Mouse (Mus musculus) MEL-GATA-1-ER (cell line): Measurements from ENCODE around the gene Gm37240.
"Not testable (repeated sequence)": the region's sequence is repeated elsewhere in the genome, so short reads cannot be mapped to it uniquely, and the experiment has no call there.

Experiments
- DNase-seq: peaks from one replicate; pipeline ENCODE4 v3.0.0-alpha.2; 2012; ENCODE audit warnings: low read depth; ENCODE audit errors: extremely low read depth

Gm37240 gene

GRCm38 (mm10) chr3:85887239-85887827, at the start of gene Gm37240, which contains the start of gene Glt28d2:
Gm37240 (minus strand) TSS chr3:85887518.
Glt28d2 (minus strand) TSS chr3:85887516.
- DNase-seq, result peak; percentile 14

DNA sequence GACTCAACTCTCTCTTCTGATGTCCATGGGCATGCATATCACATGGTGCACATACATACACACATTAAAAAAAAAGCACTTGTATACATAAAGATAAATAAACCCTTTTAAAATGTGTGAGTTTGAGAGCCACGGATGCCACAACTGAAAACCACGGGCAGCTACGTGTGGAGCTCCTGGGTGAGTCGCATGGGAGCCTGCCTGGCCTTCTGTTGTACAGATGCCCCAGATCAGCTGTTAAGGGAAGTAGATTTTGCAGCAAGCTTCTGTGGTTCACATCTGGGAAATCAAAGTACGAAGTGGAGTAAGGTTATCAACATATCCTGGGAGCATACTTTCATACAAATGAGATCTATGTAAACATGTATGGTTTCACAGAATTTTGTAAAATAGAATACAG, 46.3 kb upstream of the Gm37240 start:
- DNase-seq, result no peak

DNA sequence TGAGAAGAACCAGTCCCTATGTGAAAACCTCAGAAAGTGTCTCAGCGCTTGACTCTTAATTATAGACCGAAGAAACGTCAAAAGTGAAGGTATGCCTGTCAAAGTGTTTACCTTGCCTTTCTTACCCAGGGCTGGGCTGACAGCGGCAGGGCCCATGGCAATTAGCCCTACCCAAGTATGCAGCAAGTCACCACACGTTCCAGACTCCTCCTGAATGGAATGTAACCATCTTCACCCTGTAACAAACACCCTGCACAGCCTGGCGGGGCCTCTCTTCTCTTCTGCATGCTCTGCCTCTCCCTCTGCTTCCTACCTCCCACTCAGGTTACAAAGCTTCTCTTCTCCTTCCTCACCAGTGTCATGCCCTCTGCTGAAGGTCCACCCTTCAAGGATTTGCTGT, 44.5 kb upstream of the Gm37240 start:
- no peak for DNase-seq

- no peak for DNase-seq
These were observed 43.4 kb upstream of the Gm37240 start for GRCm38 (mm10) chr3:85930671-85931255.

DNA sequence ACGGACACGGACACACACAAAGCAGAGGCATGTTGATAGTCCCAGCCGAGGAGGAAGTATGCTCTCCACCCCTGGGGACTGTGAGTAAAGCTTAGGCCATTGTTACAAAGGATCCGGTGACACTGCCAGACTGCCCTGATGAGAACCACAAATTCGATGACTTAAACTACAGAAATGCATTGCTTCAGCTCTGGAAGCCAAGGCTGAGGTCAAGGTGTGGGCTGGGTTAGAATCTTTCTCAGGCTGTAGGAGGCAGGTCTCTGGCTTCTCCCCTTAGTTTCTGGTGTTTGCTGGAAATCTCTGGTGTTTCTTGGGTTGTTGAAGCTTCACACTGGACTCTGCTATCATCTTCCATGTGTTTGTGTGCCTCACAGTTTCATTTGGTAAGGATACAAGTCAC, 42.4 kb upstream of the Gm37240 start:
- DNase-seq, result no peak

DNA sequence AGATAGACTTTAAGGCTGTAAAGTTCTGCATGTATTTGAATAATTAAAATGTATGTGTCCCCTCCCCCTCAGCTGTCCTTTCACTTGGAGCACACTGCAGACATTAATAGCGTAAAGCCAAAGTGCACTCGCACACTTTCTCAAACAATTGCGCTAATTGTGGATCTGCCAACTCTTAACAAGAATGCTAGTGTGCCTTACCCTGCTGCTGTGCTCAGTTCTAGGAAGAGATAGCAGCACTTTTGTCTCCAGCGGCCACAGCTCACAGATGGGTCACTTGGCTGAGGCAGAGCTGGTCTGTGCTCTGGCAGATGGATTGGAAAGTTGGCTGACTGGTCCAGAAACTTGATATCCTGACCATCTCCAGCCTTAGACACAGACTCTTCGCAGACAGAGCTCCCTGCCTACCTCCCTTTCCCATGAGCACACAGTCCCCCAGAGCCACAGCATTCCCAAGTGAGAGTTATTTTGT, 40.9 kb upstream of the Gm37240 start:
- no peak for DNase-seq

GRCm38 (mm10) chr3:85927296-85927695, 40.0 kb upstream of the Gm37240 start:
- no peak for DNase-seq

- DNase-seq, result peak; percentile 36
These were observed 36.9 kb upstream of the Gm37240 start for GRCm38 (mm10) chr3:85923954-85924945.

- no peak for DNase-seq
These were observed 36.0 kb upstream of the Gm37240 start for GRCm38 (mm10) chr3:85923343-85923742.

- DNase-seq, result no peak
These were observed 35.0 kb upstream of the Gm37240 start for GRCm38 (mm10) chr3:85922331-85922730.

DNA sequence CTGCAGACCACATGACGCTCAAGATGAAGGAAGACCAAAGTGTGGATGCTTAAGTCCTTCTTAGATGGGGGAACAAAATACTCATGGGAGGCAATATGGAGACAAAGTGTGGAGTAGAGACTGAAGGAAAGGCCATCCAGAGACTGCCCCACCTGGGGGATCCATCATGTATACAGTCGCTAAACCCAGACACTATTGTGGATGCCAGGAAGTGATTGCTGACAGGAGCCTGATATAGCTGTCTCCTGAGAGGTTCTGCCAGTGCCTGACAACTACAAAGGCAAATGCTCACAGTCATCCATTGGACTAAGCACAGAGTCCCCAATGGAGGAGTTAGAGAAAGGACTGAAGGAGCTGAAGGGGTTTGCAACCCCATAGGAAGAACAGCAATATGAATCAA, 33.4 kb upstream of the Gm37240 start:
- DNase-seq, result not testable (repeated sequence)

GRCm38 (mm10) chr3:85917600-85917999, 30.3 kb upstream of the Gm37240 start:
- peak; percentile 21 for DNase-seq

- DNase-seq, result no peak
These were observed 27.5 kb upstream of the Gm37240 start for GRCm38 (mm10) chr3:85914806-85915205.

DNA sequence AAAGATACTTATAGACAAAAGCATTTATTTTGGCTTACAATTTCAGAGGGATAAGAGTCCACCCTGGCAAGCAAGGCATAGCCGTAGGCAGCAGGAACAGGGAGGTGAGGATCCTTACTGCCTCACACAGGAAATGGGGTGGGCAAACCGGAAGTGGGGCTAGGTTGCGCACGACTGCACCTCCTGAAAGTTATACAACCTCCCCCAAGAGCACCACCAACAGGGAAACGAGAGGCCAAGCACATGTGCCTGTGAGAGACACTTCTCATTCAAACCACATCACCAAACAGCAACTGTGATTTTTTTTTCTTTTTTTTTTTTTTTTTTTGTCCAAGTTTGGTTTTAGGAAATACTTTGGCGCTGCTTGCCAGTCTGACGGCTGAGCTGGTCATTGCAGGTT, 19.8 kb upstream of the Gm37240 start:
- no peak for DNase-seq

DNA sequence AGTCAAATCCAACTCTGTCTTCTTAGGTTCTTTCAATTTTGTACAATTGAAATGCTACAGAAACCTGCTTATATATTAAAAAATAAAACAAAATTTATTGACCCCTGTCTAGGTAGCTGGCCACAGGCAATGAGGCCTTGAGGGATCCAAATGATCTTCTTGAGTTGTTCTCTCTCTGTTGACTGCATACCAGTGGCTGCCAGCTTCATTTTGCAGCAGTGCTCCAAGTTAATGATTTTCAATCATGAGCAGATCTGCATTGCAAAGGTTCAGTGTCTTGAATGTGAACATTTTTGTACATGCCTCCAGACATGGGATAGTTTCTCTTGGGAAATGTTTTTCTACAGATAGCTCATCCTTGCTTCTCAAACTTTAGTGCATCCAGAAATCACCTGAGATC, 17.1 kb upstream of the Gm37240 start:
- no peak for DNase-seq

DNA sequence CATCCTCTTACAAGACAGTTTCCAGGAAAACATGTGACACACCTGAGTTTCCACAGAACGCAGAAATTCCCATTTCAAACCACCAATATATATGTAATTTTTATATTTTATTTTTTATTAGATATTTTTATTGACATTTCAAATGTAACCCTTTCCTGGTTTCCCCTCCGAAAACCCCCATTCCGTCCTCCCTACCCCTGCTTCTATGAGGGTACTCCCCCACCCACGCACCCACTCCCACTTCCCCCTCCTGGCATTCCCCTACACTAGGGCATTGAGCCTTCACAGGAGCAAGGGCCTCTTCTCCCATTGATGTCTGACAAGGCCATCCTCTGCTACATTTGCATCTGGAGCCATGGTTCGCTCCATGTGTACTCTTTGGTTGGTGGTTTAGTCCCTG, 7.7 kb upstream of the Gm37240 start:
- no peak for DNase-seq

- DNase-seq, result no peak
These were observed 4.3 kb upstream of the Gm37240 start for GRCm38 (mm10) chr3:85891571-85891970.

GRCm38 (mm10) chr3:85888221-85888671, 928 bp upstream of the Gm37240 start:
- no peak for DNase-seq

- no peak for DNase-seq
These were observed 581 bp downstream of the Gm37240 start for GRCm38 (mm10) chr3:85886636-85887238.

DNA sequence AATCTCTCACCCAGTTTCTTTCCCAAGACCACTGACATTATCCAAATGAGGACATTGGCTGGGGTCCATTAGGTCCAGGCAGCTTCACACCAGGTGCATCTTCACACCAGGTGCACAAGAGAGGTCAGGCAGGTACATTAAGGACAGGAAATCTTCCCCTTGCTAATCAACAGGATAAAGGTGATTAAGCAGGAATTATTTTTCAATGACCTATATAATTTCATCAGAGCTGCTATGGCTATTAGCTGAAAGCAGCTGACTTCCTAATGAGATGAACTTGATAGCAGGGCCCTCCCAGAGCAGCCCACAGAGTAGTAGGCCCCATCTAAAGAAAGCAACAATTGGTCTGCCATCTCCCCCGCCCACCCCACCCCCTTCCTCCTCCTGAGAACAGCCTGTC, 1.4 kb downstream of the Gm37240 start:
- DNase-seq, result no peak

GRCm38 (mm10) chr3:85880687-85881086, 6.6 kb downstream of the Gm37240 start:
- DNase-seq, result no peak

DNA sequence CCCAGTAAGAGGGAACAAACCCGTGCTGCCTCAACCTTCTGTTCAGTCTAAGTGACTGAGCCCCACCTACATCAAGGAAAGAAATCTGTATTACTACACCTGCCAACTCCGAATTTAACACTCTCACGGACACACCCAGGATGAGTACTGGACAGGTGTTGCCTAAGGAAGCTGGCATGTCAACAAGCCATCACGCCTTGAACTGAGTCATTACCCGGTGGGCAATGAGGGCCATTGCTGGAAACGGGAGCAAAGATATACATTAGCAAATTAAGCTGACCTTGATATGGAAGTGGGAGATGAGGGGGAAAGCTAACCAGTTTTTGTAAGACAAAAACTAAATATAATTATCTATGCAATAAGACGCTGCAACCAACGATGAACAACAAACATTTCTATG, 7.2 kb downstream of the Gm37240 start:
- no peak for DNase-seq
